Comparison of ENCODE assay signal across 14 mouse cellular contexts in genomic region chr17:46018736-46019004, GRCm38 (mm10).
"Had no signal": no experiment of that assay in that cellular context is flagged by ENCODE, and none has a peak within 500 bp of the region (broad histone marks: within the 10 kb centered on the region; RNA-seq: fewer than 3 reads in every experiment).

No protein-coding gene starts in this region.

- H3K9ac ChIP-seq: kidney, embryonic 15.5 days; liver, embryonic 13.5 days; lung, embryonic 14.5 days; midbrain, embryonic 12.5 days; midbrain, embryonic 15.5 days; neural tube, embryonic 13.5 days had no signal

- H3K4me1 ChIP-seq: midbrain, embryonic 12.5 days; midbrain, embryonic 15.5 days; neural tube, embryonic 13.5 days had no signal

- H3K9me3 ChIP-seq: kidney, embryonic 15.5 days; liver, embryonic 13.5 days; midbrain, embryonic 12.5 days; midbrain, embryonic 15.5 days; neural tube, embryonic 13.5 days had no signal

- DNase-seq: layer of hippocampus, postnatal 36 days; liver, embryonic 13.5 days; right cerebral cortex, postnatal 25 days; spleen, adult 18-20 months; thymus, adult 18-20 months; thymus, postnatal 36 days had no signal

- H3K4me3 ChIP-seq: kidney, embryonic 15.5 days; left cerebral cortex, adult 2 months; liver, embryonic 13.5 days; midbrain, embryonic 12.5 days; midbrain, embryonic 15.5 days; neural tube, embryonic 13.5 days had no signal

- H3K4me2 ChIP-seq: kidney, embryonic 15.5 days; liver, embryonic 13.5 days; lung, embryonic 14.5 days; midbrain, embryonic 12.5 days; midbrain, embryonic 15.5 days; neural tube, embryonic 13.5 days had no signal

- H3K27me3 ChIP-seq: kidney, embryonic 15.5 days; liver, embryonic 13.5 days; midbrain, embryonic 12.5 days; midbrain, embryonic 15.5 days; neural tube, embryonic 13.5 days had no signal

- H3K27ac ChIP-seq: kidney, embryonic 15.5 days; left cerebral cortex, adult 2 months; liver, embryonic 13.5 days; macrophage; midbrain, embryonic 12.5 days; midbrain, embryonic 15.5 days; neural tube, embryonic 13.5 days had no signal

- ATAC-seq: lung, postnatal 0 days; midbrain, embryonic 15.5 days had no signal
